Mouse (Mus musculus) ovary, postnatal 10 days (tissue): ENCODE results near the gene Dnajb6.
"Not testable (repeated sequence)": the region's sequence is repeated elsewhere in the genome, so short reads cannot be mapped to it uniquely, and the experiment has no call there.

ENCODE experiments used
- DNase-seq: peaks from one replicate; pipeline ENCODE4 v3.0.0; 2022; ENCODE audit warnings: low spot score

The Dnajb6 gene

DNA sequence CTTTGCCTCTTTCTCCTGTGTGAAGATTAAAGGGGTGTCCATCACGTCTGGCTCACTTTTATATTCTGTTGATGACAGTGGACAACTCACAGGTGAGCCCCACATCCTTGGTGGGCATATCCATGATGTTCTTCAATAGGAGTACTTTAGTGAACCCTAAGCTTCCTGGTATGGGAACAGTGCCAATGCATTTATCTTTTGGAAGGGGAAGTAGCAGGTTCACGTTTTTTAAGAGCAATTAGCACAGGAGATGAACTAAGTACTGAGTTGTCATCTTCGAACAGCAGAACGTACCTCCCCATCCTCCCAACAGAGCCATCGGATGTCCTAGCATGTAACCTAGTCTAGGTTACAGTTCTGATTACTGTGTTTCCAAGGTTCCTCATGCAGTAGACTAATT is 23.8 kb downstream of the Dnajb6 start:
- DNase-seq = no peak

DNA sequence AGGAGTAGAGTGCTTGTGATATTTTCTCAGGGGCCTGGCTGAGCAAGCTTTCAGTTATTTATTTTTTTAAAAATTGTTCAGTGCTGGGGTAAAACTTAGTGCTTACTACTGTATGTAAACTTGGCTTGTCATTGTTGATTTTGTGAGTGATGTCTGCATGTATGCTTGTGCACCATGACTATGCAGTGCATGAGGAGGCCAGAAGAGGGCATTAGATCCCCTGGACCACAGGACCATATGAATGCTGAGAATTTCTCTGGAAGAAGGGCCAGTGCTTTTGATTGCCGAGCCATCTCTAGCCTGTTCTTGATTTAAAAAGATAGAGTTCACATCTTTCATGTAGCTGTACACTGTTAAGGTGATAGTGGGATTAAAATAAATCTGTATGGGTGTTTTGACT is 35.4 kb downstream of the Dnajb6 start:
- no peak for DNase-seq

DNA sequence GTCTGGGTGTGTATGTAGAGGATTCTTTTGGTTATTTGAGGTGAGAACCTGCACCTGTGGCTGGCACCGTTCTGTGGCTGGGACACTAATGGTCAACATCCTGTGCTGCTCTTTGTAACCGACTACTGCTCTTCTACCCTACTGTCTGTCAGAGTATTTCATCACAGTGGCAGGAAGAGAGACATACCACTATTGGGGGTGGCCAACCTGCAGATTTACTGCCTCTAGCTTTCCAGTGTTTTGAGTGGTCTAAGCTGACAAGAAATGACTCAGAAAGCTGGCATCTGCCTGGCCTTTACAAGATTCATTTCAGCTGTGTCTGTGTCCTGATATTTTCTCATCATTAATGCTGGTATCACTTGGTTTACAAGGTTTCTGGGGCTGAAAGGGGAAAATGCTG is 36.5 kb downstream of the Dnajb6 start:
- no peak for DNase-seq

DNA sequence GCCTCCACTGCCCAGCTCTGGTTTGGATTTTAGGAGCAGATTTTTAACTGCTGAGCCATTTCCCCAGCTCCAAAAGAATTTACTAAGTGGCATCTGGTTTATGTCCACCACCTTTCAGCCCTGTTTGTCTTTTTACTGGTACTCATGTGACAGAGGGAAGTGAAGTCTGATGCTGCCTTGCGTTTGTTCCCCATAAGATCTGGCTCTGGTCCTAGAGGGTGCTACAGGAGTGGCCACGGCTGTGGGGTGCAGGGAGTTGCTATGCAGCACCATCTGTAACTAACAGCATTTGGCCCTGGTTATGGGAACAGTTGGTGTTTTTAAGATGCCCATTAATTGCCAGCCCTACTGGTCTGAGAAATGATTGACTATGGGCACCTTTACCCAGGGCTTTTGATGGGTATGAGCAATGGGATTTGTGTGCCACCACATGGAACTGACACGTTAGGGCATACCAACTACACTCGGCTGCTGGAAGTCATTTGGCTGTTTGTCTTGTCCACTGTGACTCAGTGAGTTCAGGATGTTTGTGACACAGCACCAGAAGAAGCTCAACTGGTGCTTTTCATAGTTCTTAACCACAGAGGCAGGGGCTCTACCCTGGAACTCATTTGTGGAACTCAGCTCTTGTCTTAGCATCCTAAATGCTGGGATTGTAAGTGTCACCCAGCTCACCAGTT is 37.3 kb downstream of the Dnajb6 start:
- DNase-seq = no peak

DNA sequence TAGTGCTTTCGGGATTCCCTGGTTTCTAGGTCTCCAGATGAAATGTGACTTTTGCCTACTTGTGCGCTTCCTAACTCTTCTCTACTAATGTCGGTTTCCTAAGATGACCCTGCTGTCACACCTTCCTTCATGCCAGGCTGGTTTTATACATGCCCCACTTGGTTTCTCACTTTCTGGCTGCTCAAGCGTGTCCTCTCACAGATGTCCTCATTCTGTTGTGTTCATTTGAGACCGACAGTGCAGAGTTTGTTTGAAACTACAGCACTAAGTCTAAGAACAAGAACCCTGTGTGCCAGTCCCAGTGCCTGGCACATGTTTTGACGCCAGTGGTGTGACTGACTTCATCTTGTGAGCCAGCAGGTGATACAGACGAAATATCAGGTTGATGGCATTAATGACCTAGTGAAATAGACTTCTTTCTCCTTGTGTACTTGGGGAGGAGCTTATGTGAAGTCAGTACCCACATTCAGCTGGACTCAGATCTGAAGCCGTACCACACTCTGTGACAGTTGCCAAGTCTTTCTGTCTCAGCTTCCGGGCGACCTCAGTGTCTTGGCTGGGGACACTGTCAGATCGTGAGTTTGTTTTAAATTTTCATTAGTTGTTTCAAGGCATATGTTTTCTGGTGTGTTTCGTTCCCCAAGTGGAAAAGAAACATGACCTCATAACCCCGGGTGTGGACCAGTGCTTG is 38.1 kb downstream of the Dnajb6 start:
- DNase-seq = no peak

DNA sequence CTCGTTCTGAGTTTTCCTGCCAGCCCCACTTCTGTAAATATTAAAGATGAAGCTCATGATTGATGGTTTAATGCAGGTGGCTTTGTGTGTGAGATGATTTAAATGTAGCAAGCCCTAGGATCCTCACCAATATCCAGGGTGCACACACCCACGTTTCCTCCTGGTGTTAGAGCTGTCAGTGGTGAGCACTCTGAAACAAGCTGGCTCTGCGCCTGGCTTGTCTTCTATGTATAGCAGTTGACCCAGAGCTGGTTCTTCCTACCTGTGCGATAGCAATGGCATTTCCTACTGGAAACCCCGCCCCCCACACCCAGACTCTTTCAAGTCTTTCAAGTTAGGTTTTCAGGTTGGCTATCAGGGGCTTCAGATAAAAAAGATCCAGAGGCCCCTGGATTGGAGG is 39.9 kb downstream of the Dnajb6 start:
- no peak for DNase-seq

DNA sequence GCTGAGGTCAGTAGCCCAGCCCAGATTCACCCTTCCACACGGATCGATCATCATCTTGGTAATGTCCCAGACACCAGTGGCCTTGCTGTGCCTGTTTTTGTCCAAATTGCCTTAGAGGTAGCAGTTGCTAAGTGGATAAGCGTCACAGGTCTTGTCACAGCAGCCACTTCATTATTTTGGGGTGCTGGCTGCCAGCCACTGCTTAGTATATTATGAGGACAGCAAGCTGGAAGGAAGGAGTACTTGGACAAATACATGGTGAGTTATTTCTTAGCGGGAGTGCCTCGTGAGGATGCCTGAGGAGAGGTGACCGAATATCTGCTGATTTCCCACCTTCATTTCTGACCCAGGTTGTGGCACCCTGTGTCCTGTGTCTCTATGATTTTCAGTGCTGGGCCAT is 42.5 kb downstream of the Dnajb6 start:
- no peak for DNase-seq

DNA sequence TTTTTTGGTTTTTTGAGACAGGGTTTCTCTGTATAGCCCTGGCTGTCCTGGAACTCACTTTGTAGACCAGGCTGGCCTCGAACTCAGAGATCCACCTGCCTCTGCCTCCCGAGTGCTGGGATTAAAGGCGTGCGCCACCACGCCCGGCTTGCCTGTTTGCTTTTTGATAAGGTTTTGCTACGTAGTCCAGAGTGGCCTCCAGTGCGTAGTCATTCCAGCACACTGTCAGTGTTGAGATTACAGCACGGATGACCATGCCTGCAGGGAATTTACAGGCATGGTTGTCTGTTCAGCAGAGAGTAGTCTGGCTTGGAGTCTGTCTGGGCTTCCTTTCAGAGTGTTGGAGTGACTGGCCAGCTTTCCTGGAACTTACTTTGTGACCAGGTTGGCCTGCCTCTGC is 44.2 kb downstream of the Dnajb6 start:
- DNase-seq = not testable (repeated sequence)

DNA sequence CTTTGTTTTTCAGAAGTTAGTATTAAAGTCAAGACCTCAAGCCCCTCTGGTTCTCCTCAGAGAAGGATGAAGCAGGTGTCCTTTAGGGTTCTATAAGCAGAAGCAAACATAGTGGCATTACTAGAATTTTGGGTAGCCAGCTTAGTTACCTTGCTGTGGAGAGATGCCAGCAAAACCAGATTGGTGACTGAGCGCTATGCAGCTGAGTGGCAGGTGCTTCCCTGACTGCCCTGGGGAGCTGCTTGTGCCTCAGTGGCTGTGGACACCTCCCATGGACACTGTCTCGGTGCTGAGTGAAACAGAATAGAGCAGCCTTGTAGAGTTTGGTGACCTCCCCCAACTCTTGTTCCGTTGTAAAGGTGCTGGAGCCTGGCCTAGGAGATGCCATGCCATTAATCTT is 46.8 kb downstream of the Dnajb6 start:
- no peak for DNase-seq

DNA sequence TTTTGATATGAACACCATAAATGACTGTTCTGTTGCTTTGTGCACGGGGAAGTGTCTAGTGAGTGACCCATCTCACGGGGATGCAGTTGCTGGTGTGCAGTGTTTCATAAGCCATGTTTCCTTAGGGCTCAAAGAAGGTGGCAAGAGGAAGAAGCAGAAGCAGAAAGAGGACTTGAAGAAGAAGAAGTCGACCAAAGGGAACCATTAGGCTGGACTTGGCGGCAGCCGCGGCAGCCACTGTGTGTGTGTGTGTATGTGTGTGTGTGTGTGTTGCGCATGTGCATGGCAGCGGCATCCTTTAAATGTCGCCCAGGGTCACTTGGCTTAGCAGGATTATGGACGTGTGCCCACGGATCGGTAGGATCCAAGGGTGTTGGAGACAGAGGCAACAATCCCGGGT is 49.4 kb downstream of the Dnajb6 start:
- DNase-seq = not testable (repeated sequence)

DNA sequence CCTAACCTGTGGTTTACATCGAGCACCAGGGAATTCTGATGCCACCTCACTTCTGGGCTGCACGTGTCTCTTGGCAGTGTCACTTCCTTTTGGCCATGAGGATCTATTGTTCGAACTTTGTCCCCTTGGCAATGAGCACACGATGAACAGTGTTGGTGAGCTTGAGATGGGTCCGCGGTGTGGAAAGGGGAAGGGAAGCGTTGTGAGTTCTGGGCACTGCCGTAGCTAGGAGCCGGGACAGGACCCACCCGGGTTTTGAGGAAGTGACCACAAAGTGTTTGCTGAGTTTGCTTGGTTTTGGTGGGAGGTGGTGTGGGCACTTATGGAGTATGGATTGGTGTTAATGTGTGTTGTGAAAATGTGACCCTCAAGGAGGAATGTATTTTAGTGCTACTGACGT is 50.5 kb downstream of the Dnajb6 start:
- not testable (repeated sequence) for DNase-seq

DNA sequence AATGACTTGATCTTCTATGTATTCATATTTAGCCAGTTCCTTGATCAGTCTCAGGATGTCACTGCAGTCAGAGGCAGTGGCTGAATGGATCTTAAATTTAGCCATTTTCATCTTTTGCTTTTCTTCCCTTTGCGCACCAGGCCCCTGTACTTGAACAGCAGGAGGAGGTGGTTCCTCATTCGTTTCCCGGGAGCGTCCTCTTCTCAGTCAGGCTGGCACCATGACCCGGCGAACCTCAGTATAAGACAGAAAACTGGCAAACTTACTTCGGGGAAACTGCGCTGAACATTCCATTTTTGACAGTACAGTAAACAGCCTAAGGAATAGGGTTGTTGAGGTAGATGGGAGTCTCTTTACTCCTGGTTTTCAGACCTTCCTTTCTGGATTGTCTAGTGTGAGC is 59.4 kb downstream of the Dnajb6 start:
- not testable (repeated sequence) for DNase-seq

DNA sequence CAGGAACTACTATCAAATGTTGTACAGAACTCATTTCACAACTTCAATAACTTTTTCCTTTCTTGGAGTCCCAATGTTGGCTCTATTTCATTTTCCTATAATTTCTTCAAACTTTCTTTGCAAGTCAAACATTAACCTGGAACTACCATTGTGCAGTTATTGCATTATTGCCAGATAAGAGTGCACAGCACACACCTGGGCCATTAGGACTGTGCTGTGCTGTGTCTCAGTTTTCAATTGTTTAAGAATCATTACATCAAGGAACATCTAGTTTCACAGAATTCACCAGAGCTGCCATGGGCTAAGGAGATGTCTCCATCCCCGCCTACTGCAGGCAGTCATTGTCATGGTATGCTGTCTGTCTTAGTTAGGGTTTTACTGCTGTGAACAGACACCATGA is 73.5 kb downstream of the Dnajb6 start:
- no peak for DNase-seq

DNA sequence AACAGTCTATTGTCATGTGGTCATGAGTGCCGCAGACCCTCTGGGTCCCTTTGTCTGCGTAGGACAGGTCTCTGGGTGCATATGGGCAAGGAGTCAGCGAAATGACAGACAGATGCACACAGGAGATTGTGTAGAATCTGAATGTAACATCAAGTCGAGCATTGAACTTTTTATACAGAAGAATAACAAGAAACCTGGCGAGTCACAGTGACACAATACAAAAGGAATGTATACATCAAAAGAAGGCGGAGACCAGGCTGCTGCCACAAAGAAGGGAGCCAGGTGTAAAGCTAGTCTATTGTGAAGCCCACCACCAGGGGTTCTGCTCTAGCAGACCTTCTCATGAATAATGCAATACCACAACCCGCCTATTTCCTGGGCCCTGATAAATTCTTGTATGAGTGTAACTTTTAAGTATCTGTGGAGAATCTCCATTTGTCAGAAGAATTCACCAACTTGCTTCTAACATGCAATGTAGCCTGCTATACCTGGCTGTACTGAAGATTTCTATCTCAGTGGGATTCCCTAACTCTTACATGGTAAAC is 76.0 kb downstream of the Dnajb6 start:
- not testable (repeated sequence) for DNase-seq

DNA sequence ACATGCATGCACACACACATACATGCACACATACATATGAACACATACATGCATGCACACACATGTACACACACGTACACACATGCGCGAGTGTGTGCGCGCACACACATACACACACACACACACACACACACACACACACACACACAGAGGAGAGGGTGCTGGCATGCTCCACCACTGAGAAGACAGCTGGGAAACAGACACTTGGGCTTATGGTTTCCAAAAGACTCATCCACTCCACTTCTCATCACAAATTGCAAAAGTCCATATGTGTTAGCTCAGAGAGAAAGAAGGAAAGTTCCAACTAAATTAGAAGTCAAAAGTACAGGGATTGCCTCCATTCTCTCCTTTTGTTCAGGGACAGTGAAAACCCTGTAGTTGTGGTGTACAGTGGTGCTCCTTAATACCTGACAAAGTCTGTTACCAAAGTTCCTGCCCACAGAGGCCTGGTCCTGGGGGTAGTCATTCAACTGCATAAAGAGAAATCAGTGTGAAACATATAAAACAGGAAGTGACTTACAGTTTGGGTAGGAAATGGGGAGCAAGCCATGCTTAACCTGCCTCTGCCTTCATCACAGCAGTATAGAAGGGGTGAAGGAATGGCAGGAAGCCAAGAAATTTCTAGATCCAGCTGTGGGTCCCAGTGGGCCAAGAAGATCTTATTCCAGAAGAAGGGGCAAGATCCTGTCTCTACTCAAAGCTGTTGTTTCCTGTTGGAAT is 81.2 kb downstream of the Dnajb6 start:
- no peak for DNase-seq

DNA sequence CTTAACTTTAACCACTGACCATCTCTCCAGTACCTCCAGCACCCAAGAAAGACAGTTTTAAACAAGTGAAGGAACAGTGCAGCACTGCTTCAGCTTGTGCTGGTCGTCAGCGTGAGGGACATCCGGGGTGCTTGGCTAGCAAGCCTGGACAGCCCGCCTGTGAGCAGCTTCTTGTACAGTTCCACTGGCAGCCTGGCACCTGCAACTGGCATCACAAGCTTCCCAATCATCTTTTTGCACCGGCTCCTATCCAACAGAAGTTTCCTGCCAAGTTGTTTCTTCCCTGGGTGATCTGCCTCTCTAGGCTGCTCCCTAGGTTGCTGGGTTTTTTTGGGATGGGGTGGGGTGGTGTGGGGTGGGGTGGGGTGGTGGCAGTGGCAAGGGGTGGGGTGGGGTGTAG is 81.9 kb downstream of the Dnajb6 start:
- DNase-seq = no peak

DNA sequence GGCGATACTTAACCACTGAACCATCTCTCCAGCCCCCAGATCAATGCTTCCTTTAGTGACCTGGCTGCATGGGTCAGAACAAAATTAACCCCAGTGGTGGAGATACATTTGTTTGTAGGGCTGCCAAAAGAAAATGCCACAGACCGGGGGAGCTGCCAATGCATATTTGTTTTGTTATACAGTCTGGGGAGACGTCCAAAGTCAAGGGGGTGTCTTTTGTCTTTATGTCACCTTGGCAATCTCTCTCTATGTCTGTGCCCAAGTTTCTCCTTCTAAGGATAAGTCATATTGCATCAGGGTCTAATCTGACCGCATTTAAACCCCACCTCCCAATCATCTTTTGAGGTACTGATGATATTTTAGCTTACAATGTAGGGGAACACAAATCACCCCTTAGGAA is 82.8 kb downstream of the Dnajb6 start:
- DNase-seq = no peak

DNA sequence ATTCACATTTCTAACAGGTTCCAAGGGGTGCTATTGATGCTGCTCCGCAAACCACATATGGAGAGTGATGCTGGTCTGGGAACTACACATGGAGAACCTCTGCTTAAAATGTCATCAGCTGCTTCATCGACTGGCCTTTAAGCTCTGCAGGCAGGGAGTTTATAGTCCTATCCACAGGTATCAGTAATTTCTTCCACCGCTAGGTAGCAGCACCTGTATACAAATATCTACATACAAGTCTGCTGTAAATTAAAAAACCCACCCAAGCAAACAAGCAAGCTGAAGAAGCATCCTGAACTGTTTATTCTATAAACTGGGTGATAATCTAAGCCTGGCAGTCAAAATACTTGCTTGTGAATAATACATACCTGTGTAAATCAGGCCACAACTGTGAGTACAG is 89.3 kb downstream of the Dnajb6 start:
- no peak for DNase-seq

DNA sequence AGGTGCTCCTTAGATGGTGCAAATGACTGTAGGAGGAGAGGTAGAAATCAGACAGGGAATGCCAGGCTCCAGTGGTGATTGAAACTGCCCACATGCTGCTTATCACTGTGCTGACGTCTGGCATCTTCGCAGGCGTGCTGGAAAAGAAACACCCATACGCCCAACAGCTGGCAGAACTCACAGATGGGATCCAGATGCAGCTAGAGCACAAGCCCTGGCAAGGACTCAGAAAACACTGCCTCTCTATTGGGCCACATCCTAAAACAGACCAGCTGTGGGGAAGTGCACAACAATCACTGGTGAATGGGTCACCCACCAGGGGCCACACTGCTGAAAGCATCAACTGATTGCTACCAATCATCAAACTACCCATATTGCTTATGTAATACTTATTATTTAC is 91.3 kb downstream of the Dnajb6 start:
- no peak for DNase-seq

DNA sequence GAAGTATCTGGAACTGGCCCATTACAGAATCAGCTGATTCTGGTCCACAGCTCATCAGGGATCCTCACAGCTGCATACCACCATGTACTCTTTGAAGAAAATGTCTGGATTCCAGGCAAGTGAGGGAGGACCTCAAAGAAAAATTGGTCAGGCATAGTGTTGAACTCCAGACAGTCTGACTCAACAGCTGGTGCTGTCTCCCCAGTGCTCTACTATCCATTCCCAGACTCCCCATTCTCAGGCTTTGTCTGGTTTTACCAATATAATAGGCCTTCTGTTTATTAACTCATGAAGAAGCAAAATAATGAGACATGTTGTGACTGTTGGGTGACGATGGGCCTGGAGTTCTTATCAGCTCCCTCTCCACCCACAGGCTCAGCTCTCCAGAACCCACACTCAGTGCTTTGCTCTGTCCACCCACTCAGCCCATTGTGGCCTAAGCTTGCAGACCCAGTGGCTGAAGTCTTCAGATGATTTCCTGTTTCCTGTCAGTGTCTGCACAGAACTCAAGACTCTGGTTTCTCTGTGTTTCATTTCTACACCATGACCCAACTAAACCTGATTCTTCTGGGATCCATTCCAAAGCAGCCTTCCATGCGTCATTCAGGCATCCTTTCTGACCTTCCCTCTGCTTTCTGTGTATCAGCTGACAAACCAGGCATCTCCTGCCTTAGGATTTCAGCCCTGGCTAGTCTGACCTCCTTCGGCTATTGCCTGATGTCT is 107.1 kb downstream of the Dnajb6 start:
- no peak for DNase-seq

DNA sequence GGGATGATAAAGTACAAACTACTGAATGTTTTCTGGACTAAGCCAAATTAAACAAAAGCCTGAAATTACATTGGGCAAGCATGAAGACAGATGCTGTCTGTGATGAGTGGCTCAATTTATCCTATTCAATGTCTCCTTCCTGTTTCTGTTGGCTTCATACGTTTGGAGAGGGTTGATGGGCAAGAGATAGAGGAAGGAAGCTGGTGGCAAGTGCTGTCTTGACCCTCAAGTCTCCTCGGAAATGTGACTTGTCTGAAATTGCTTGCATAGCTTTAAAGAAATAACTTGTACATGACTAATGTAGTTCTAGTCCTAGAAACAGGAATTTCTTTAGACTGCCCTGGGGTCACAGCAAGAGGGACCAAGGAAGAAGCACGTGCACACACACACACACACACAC is 109.5 kb downstream of the Dnajb6 start:
- DNase-seq = no peak

DNA sequence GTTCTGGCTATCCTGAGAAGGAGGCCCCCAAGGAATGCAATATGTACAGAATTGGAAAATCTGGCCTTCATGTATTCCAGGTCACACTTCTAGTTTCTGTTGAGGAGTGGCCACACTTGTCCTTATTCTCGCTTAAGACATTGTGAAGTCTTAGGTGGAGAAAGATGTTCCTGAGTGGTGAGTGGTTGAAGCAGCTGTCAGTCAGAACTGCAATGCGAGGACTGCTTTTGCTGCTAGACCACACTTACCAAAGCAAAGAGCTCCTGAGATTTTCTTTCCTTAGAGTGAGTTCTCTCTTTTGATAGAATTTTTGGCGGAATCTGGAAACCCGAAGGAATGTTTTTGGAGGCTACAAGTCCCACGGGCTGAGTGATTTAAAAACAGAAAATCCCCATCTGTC is 112.0 kb downstream of the Dnajb6 start:
- DNase-seq = no peak
